Mouse (Mus musculus): Measurements from ENCODE around the gene Krt17. TPM values are rescaled to one million over a fixed set of nuclear protein-coding genes. Genes with fewer than 3 reads are reported as not detected.

Krt17 gene
- 1.3 and 2.0 TPM in 2 replicates for polyA plus RNA-seq (2012; rRNA removed)

GRCm38 (mm10) chr11:100260514-100261234, at the start of gene Krt17:
Gene Krt17, minus strand, starts transcription at chr11:100261029.

GRCm38 (mm10) chr11:100269821-100270332, 9.0 kb upstream of the Krt17 start, which contains the start of gene Krt42:
Gene Krt42, minus strand, starts transcription at chr11:100269871.

GRCm38 (mm10) chr11:100248852-100249465, 11.9 kb downstream of the Krt17 start, which contains the start of gene Krt16:
Gene Krt16, minus strand, starts transcription at chr11:100248902.

GRCm38 (mm10) chr11:100207498-100207897, 53.3 kb downstream of the Krt17 start, which contains the start of gene Krt14:
Gene Krt14, minus strand, starts transcription at chr11:100207548.

Other genes with a start within 250 kb of the Krt17 start
- not detected in 2 replicates for gene Krt33a, start 244.8 kb downstream of the Krt17 start, polyA plus RNA-seq (2012; rRNA removed)
- gene Krt33b, start 231.2 kb downstream of the Krt17 start, polyA plus RNA-seq (2012; rRNA removed): not detected in 2 replicates
- not detected in 2 replicates for gene Krt34, start 219.5 kb downstream of the Krt17 start, polyA plus RNA-seq (2012; rRNA removed)
- not detected in 2 replicates for gene Krt31, start 210.5 kb downstream of the Krt17 start, polyA plus RNA-seq (2012; rRNA removed)
- not detected in 2 replicates for gene Krt32, start 172.8 kb downstream of the Krt17 start, polyA plus RNA-seq (2012; rRNA removed)
- gene Krt35, start 164.8 kb downstream of the Krt17 start, polyA plus RNA-seq (2012; rRNA removed): 0.07 TPM in 1 of 2 replicates, not detected in the other
- 0.52 and 1.2 TPM in 2 replicates for gene Krt36, start 155.4 kb downstream of the Krt17 start, polyA plus RNA-seq (2012; rRNA removed)
- gene Krt13, start 139.5 kb downstream of the Krt17 start, polyA plus RNA-seq (2012; rRNA removed): 1.1 and 1.3 TPM in 2 replicates
- gene Krt15, start 125.1 kb downstream of the Krt17 start, polyA plus RNA-seq (2012; rRNA removed): 0.51 and 0.58 TPM in 2 replicates
- 323 and 438 TPM in 2 replicates for gene Krt19, start 112.4 kb downstream of the Krt17 start, polyA plus RNA-seq (2012; rRNA removed)
- gene Krt9, start 67.8 kb downstream of the Krt17 start, polyA plus RNA-seq (2012; rRNA removed): not detected in 2 replicates
- 0.15 and 0.37 TPM in 2 replicates for gene Krt14, start 53.5 kb downstream of the Krt17 start, polyA plus RNA-seq (2012; rRNA removed)
- not detected in 2 replicates for gene Krt16, start 12.1 kb downstream of the Krt17 start, polyA plus RNA-seq (2012; rRNA removed)
- not detected in 2 replicates for gene Krt42, start 8.8 kb upstream of the Krt17 start, polyA plus RNA-seq (2012; rRNA removed)
- 84.8 and 87.3 TPM in 2 replicates for gene Eif1, start 58.9 kb upstream of the Krt17 start, polyA plus RNA-seq (2012; rRNA removed)
- not detected in 2 replicates for gene Gast, start 73.4 kb upstream of the Krt17 start, polyA plus RNA-seq (2012; rRNA removed)
- 8.1 and 8.9 TPM in 2 replicates for gene Hap1, start 95.1 kb upstream of the Krt17 start, polyA plus RNA-seq (2012; rRNA removed)
- gene Jup, start 136.7 kb upstream of the Krt17 start, polyA plus RNA-seq (2012; rRNA removed): 228 and 323 TPM in 2 replicates
- 234 and 294 TPM in 2 replicates for gene P3h4, start 153.8 kb upstream of the Krt17 start, polyA plus RNA-seq (2012; rRNA removed)
- 206 and 218 TPM in 2 replicates for gene Fkbp10, start 154.7 kb upstream of the Krt17 start, polyA plus RNA-seq (2012; rRNA removed)
- 67.6 and 90.0 TPM in 2 replicates for gene Nt5c3b, start 180.8 kb upstream of the Krt17 start, polyA plus RNA-seq (2012; rRNA removed)
- 0.35 and 0.58 TPM in 2 replicates for gene Klhl10, start 180.9 kb upstream of the Krt17 start, polyA plus RNA-seq (2012; rRNA removed)
- 14.7 and 15.4 TPM in 2 replicates for gene Klhl11, start 211.7 kb upstream of the Krt17 start, polyA plus RNA-seq (2012; rRNA removed)